Mouse (Mus musculus): ENCODE data around the gene Stfa2l1. TPM values are rescaled to one million over a fixed set of nuclear protein-coding genes. Genes with fewer than 3 reads are reported as not detected.
"Not testable (repeated sequence)": the region's sequence is repeated elsewhere in the genome, so short reads cannot be mapped to it uniquely, and the experiment has no call there.

Gene Stfa2l1
- total RNA-seq (2017): 4.4 TPM in 1 of 2 replicates, not detected in the other

GRCm38 (mm10) chr16:36156402-36156975 is at the start of gene Stfa2l1:
Gene Stfa2l1 (plus strand): TSS chr16:36156811.
- ATAC-seq (replicated peaks in 1 of 2; ENCODE audit: insufficient read depth in 1 of 2, low FRiP score in 2 of 2, low TSS enrichment in 1 of 2, low read depth in 1 of 2, poor library complexity in 2 of 2, severe bottlenecking in 2 of 2): peak in 1 of 2 experiments; percentile 7; a peak in 2 of 4 replicates

GRCm38 (mm10) chr16:36111486-36111885 is 45.1 kb upstream of the Stfa2l1 start:
- ATAC-seq (replicated peaks in 1 of 2; ENCODE audit: insufficient read depth in 1 of 2, low FRiP score in 2 of 2, low TSS enrichment in 1 of 2, low read depth in 1 of 2, poor library complexity in 2 of 2, severe bottlenecking in 2 of 2): not testable (repeated sequence)

- not testable (repeated sequence) for ATAC-seq (replicated peaks in 1 of 2; ENCODE audit: insufficient read depth in 1 of 2, low FRiP score in 2 of 2, low TSS enrichment in 1 of 2, low read depth in 1 of 2, poor library complexity in 2 of 2, severe bottlenecking in 2 of 2)
Observed at GRCm38 (mm10) chr16:36115751-36116150, 40.9 kb upstream of the Stfa2l1 start.

GRCm38 (mm10) chr16:36128092-36128491 is 28.5 kb upstream of the Stfa2l1 start:
- ATAC-seq (replicated peaks in 1 of 2; ENCODE audit: insufficient read depth in 1 of 2, low FRiP score in 2 of 2, low TSS enrichment in 1 of 2, low read depth in 1 of 2, poor library complexity in 2 of 2, severe bottlenecking in 2 of 2): no peak

GRCm38 (mm10) chr16:36131141-36131540 is 25.5 kb upstream of the Stfa2l1 start, which contains the start of gene Csta1:
Gene Csta1 (minus strand): TSS chr16:36131241.
- no peak for ATAC-seq (replicated peaks in 1 of 2; ENCODE audit: insufficient read depth in 1 of 2, low FRiP score in 2 of 2, low TSS enrichment in 1 of 2, low read depth in 1 of 2, poor library complexity in 2 of 2, severe bottlenecking in 2 of 2)

- no peak for ATAC-seq (replicated peaks in 1 of 2; ENCODE audit: insufficient read depth in 1 of 2, low FRiP score in 2 of 2, low TSS enrichment in 1 of 2, low read depth in 1 of 2, poor library complexity in 2 of 2, severe bottlenecking in 2 of 2)
Observed at GRCm38 (mm10) chr16:36138201-36138600, 18.4 kb upstream of the Stfa2l1 start.

GRCm38 (mm10) chr16:36167841-36168240 is 11.2 kb downstream of the Stfa2l1 start:
- not testable (repeated sequence) for ATAC-seq (replicated peaks in 1 of 2; ENCODE audit: insufficient read depth in 1 of 2, low FRiP score in 2 of 2, low TSS enrichment in 1 of 2, low read depth in 1 of 2, poor library complexity in 2 of 2, severe bottlenecking in 2 of 2)

GRCm38 (mm10) chr16:36176108-36176507 is 19.5 kb downstream of the Stfa2l1 start:
- no peak for ATAC-seq (replicated peaks in 1 of 2; ENCODE audit: insufficient read depth in 1 of 2, low FRiP score in 2 of 2, low TSS enrichment in 1 of 2, low read depth in 1 of 2, poor library complexity in 2 of 2, severe bottlenecking in 2 of 2)

GRCm38 (mm10) chr16:36179910-36180309 is 23.3 kb downstream of the Stfa2l1 start:
- ATAC-seq (replicated peaks in 1 of 2; ENCODE audit: insufficient read depth in 1 of 2, low FRiP score in 2 of 2, low TSS enrichment in 1 of 2, low read depth in 1 of 2, poor library complexity in 2 of 2, severe bottlenecking in 2 of 2): no peak

- ATAC-seq (replicated peaks in 1 of 2; ENCODE audit: insufficient read depth in 1 of 2, low FRiP score in 2 of 2, low TSS enrichment in 1 of 2, low read depth in 1 of 2, poor library complexity in 2 of 2, severe bottlenecking in 2 of 2): not testable (repeated sequence)
Observed at GRCm38 (mm10) chr16:36183912-36184311, 27.3 kb downstream of the Stfa2l1 start, which contains the start of gene Gm5483. Gene Gm5483 (plus strand): TSS chr16:36184212.

GRCm38 (mm10) chr16:36199226-36199625 is 42.6 kb downstream of the Stfa2l1 start:
- no peak for ATAC-seq (replicated peaks in 1 of 2; ENCODE audit: insufficient read depth in 1 of 2, low FRiP score in 2 of 2, low TSS enrichment in 1 of 2, low read depth in 1 of 2, poor library complexity in 2 of 2, severe bottlenecking in 2 of 2)

GRCm38 (mm10) chr16:36203846-36204245 is 47.2 kb downstream of the Stfa2l1 start:
- ATAC-seq (replicated peaks in 1 of 2; ENCODE audit: insufficient read depth in 1 of 2, low FRiP score in 2 of 2, low TSS enrichment in 1 of 2, low read depth in 1 of 2, poor library complexity in 2 of 2, severe bottlenecking in 2 of 2): no peak

GRCm38 (mm10) chr16:36205684-36206083 is 49.1 kb downstream of the Stfa2l1 start:
- ATAC-seq (replicated peaks in 1 of 2; ENCODE audit: insufficient read depth in 1 of 2, low FRiP score in 2 of 2, low TSS enrichment in 1 of 2, low read depth in 1 of 2, poor library complexity in 2 of 2, severe bottlenecking in 2 of 2): not testable (repeated sequence)

GRCm38 (mm10) chr16:36209967-36210453 is 53.4 kb downstream of the Stfa2l1 start, which contains the start of gene Gm5416:
Gene Gm5416 (plus strand): TSS chr16:36210403.
- ATAC-seq (replicated peaks in 1 of 2; ENCODE audit: insufficient read depth in 1 of 2, low FRiP score in 2 of 2, low TSS enrichment in 1 of 2, low read depth in 1 of 2, poor library complexity in 2 of 2, severe bottlenecking in 2 of 2): no peak

Other genes starting within 250 kb of the Stfa2l1 start
- 65.9 and 69.0 TPM in 2 replicates for gene Parp9, start 218.3 kb upstream of the Stfa2l1 start, total RNA-seq (2017)
- gene Dtx3l, start 217.7 kb upstream of the Stfa2l1 start, total RNA-seq (2017): 63.4 and 70.0 TPM in 2 replicates
- 43.1 and 60.8 TPM in 2 replicates for gene Kpna1, start 178.1 kb upstream of the Stfa2l1 start, total RNA-seq (2017)
- 12.8 and 15.5 TPM in 2 replicates for gene Wdr5b, start 115.6 kb upstream of the Stfa2l1 start, total RNA-seq (2017)
- gene Fam162a, start 85.2 kb upstream of the Stfa2l1 start, total RNA-seq (2017): 90.0 and 102 TPM in 2 replicates
- gene Ccdc58, start 85.1 kb upstream of the Stfa2l1 start, total RNA-seq (2017): 59.4 and 73.5 TPM in 2 replicates
- not detected in 2 replicates for gene Csta1, start 25.6 kb upstream of the Stfa2l1 start, total RNA-seq (2017)
- gene Gm5483, start 27.4 kb downstream of the Stfa2l1 start, total RNA-seq (2017): 8.9 and 27.9 TPM in 2 replicates
- gene Gm5416, start 53.6 kb downstream of the Stfa2l1 start, total RNA-seq (2017): not detected in 2 replicates
- gene 2010005H15Rik, start 64.7 kb downstream of the Stfa2l1 start, total RNA-seq (2017): not detected in 2 replicates
- gene Stfa1, start 120.1 kb downstream of the Stfa2l1 start, total RNA-seq (2017): 0.55 and 4.7 TPM in 2 replicates
- not detected in 2 replicates for gene BC117090, start 177.5 kb downstream of the Stfa2l1 start, total RNA-seq (2017)
- 6.2 TPM in 1 of 2 replicates, not detected in the other for gene BC100530, start 210.9 kb downstream of the Stfa2l1 start, total RNA-seq (2017)